Mouse (Mus musculus): ENCODE data around the gene Fam83g. TPM values are rescaled to one million over a fixed set of nuclear protein-coding genes. Genes with fewer than 3 reads are reported as not detected.
"Not testable (repeated sequence)": the region's sequence is repeated elsewhere in the genome, so short reads cannot be mapped to it uniquely, and the experiment has no call there.

Gene Fam83g
- polyA plus RNA-seq (2015; fragmentation: Nextera tagmentation; extraction: Ambion mirVana) = 0.20 and 0.51 TPM in 2 replicates

GRCm38 (mm10) chr11:61683907-61684731 lies at the start of gene Fam83g:
TSS of gene Fam83g (plus strand) at chr11:61684091.
- WGBS = under 1% methylated on average over 76 of the region's 76 CpGs
- Histone ChIP-seq H3K9me3 (no peaks in the 10 kb centered on the region), H3K4me3 (peak within 1 kb of the TSS; percentile 40), H3K9ac (replicated peaks) (no peak within 1 kb of the TSS), H3K4me2 (replicated peaks) (peak within 1 kb of the TSS; percentile 42), H3K36me3 (no peaks in the 10 kb centered on the region), H3K27me3 (peaks cover 25% of the 10 kb centered on the region), H3K4me1 (peaks cover 10% of the 10 kb centered on the region), H3K27ac (replicated peaks) (no peak within 1 kb of the TSS)
- ATAC-seq (replicated peaks) = no peak

DNA sequence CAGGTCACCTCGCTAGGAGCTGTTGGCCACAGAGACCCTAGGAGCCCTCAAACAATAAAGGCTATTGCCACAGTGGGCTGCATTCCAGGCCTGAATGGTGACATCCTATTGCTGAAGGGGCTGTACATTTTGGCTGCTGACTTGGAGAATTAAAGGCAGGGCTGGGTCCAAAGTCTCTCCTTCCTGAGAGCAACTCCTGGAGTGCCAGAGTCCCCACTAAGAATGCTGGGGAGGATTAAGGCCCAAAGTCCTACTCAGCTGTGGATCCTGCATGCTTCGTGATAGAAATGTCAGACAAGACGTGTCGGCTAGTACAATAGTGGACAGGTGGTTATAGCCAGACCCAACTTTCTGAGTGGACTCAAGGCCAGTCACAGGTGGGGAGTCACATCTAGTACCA lies 47.6 kb upstream of the Fam83g start:
- not testable (repeated sequence) for H3K36me3 ChIP-seq; ATAC-seq (replicated peaks); H3K4me1 ChIP-seq; H3K9ac ChIP-seq (replicated peaks); H3K4me3 ChIP-seq; H3K4me2 ChIP-seq (replicated peaks); H3K9me3 ChIP-seq; H3K27ac ChIP-seq (replicated peaks); H3K27me3 ChIP-seq
- 92% methylated on average over 4 of the region's 4 CpGs for WGBS

- Histone ChIP-seq H3K27ac (replicated peaks) (no peak overlapping the region), H3K4me2 (replicated peaks) (no peak overlapping the region), H3K27me3 (no peaks in the 10 kb centered on the region), H3K9ac (replicated peaks) (no peak overlapping the region), H3K4me3 (no peak overlapping the region), H3K36me3 (no peaks in the 10 kb centered on the region), H3K4me1 (no peaks in the 10 kb centered on the region), H3K9me3 (no peaks in the 10 kb centered on the region)
- WGBS = 56% methylated on average over 1 of the region's 1 CpGs
- ATAC-seq (replicated peaks) = no peak
Observed at GRCm38 (mm10) chr11:61637413-61637812, 46.5 kb upstream of the Fam83g start.

- H3K4me1 ChIP-seq = no peaks in the 10 kb centered on the region
- WGBS = 88% methylated on average over 3 of the region's 3 CpGs
- no peaks in the 10 kb centered on the region for H3K36me3 ChIP-seq
- no peak overlapping the region for H3K27ac ChIP-seq (replicated peaks)
- H3K4me3 ChIP-seq = no peak overlapping the region
- H3K9me3 ChIP-seq = no peaks in the 10 kb centered on the region
- H3K27me3 ChIP-seq = no peaks in the 10 kb centered on the region
- no peak overlapping the region for H3K9ac ChIP-seq (replicated peaks)
- H3K4me2 ChIP-seq (replicated peaks) = no peak overlapping the region
- no peak for ATAC-seq (replicated peaks)
Observed at GRCm38 (mm10) chr11:61637856-61638255, 46.0 kb upstream of the Fam83g start.

DNA sequence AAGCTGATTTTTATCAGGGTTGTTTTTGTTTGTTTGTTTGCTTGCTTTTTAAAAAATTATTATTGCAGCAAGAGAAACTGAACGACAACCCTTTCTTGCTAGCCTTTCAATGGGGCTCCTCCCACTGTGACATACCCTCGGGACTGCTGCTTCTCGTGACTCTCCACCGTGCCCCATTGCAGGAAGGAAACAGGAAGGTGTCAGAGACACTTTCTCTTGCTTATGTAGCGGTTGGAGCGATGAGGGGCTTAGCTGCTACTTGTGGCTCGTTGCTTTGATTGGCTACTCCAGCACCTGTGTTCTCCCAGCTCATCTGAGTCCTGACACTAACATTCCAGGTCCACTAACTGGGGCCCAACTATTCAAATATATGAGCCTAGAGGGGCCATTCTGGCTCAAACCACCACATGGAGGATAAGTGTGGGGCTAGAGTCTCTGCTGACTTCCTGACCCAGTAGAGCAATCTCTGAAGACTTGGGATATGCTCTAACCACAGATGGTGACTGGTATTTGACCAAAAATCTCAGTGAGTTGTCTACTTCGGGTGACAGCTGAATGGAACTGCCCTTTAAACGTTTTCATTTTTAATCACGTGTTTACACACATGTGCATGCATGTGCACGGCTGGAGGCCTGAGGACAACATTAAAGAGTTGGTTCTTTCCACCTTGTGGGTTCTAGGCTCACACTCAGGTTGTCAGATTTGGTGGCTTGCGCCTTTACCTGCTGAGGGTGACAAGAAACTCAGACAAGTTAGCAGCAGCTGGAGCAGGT lies 44.9 kb upstream of the Fam83g start:
- no peaks in the 10 kb centered on the region for H3K4me1 ChIP-seq
- H3K27me3 ChIP-seq = no peaks in the 10 kb centered on the region
- no peak overlapping the region for H3K9ac ChIP-seq (replicated peaks)
- no peak overlapping the region for H3K4me3 ChIP-seq
- H3K27ac ChIP-seq (replicated peaks) = no peak overlapping the region
- WGBS = 83% methylated on average over 12 of the region's 12 CpGs
- no peak overlapping the region for H3K4me2 ChIP-seq (replicated peaks)
- no peaks in the 10 kb centered on the region for H3K9me3 ChIP-seq
- no peak for ATAC-seq (replicated peaks)
- H3K36me3 ChIP-seq = no peaks in the 10 kb centered on the region

- no peaks in the 10 kb centered on the region for H3K9me3 ChIP-seq
- no peak for ATAC-seq (replicated peaks)
- no peaks in the 10 kb centered on the region for H3K27me3 ChIP-seq
- WGBS = 93% methylated on average over 6 of the region's 6 CpGs
- H3K4me2 ChIP-seq (replicated peaks) = no peak overlapping the region
- H3K4me3 ChIP-seq = no peak overlapping the region
- no peaks in the 10 kb centered on the region for H3K4me1 ChIP-seq
- no peak overlapping the region for H3K9ac ChIP-seq (replicated peaks)
- no peaks in the 10 kb centered on the region for H3K36me3 ChIP-seq
- H3K27ac ChIP-seq (replicated peaks) = no peak overlapping the region
Observed at GRCm38 (mm10) chr11:61639601-61640177, 44.2 kb upstream of the Fam83g start.

- not testable (repeated sequence) for H3K4me3 ChIP-seq; H3K9ac ChIP-seq (replicated peaks); H3K9me3 ChIP-seq; H3K27ac ChIP-seq (replicated peaks); ATAC-seq (replicated peaks); H3K4me2 ChIP-seq (replicated peaks); H3K36me3 ChIP-seq; H3K27me3 ChIP-seq; H3K4me1 ChIP-seq
- 59% methylated on average over 9 of the region's 9 CpGs for WGBS
Observed at GRCm38 (mm10) chr11:61640585-61640984, 43.3 kb upstream of the Fam83g start.

- WGBS = 88% methylated on average over 7 of the region's 7 CpGs
- Histone ChIP-seq H3K9me3 (no peaks in the 10 kb centered on the region), H3K4me1 (no peaks in the 10 kb centered on the region), H3K27me3 (no peaks in the 10 kb centered on the region), H3K27ac (replicated peaks) (no peak overlapping the region), H3K9ac (replicated peaks) (no peak overlapping the region), H3K36me3 (no peaks in the 10 kb centered on the region), H3K4me3 (no peak overlapping the region), H3K4me2 (replicated peaks) (no peak overlapping the region)
- no peak for ATAC-seq (replicated peaks)
Observed at GRCm38 (mm10) chr11:61642106-61642505, 41.8 kb upstream of the Fam83g start.

DNA sequence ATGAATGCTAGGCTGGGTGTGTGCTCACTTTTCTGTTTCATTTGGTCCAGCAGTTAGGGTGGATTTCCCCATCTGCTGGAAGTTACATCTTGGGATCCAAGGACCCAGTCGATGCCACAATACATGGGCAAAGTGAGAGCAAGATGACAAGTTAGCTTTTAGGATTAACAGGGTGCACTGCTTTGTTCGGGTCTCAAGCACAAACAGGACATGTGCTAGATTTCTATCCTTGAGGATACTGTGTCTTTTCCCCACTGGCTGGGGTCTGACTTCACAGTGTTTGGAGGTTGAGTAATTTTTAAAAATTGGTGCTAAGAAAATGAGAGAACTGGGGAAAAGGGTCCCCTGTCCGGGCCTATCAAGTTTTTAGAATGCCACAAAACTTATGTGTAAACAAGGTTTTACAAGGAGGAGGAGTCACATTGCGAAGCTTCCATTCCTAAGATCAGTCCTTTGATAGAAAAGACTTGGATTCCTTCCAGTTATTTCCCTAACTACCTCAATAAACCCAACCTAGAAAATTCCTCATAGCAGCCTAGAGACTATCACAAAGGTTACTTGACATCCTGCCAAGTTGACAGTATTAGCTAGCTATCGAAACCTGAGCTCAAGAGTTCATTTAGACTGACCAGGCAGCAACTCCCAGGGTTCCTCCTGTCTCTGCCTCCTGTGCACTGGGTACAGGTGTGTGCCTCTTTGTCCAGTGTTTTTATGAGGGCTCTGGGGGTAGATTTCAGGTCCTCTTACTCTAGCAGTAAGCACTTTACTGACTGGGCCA lies 40.5 kb upstream of the Fam83g start:
- Histone ChIP-seq H3K4me2 (replicated peaks) (no peak overlapping the region), H3K4me1 (no peaks in the 10 kb centered on the region), H3K27me3 (no peaks in the 10 kb centered on the region), H3K9ac (replicated peaks) (no peak overlapping the region), H3K36me3 (no peaks in the 10 kb centered on the region), H3K9me3 (no peaks in the 10 kb centered on the region), H3K4me3 (no peak overlapping the region), H3K27ac (replicated peaks) (no peak overlapping the region)
- no peak for ATAC-seq (replicated peaks)
- 75% methylated on average over 5 of the region's 5 CpGs for WGBS

GRCm38 (mm10) chr11:61644576-61645326 lies 39.1 kb upstream of the Fam83g start:
- no peak for ATAC-seq (replicated peaks)

GRCm38 (mm10) chr11:61645357-61645857 lies 38.5 kb upstream of the Fam83g start:
- Histone ChIP-seq H3K9me3 (no peaks in the 10 kb centered on the region), H3K4me1 (no peaks in the 10 kb centered on the region), H3K9ac (replicated peaks) (no peak overlapping the region), H3K27me3 (no peaks in the 10 kb centered on the region), H3K4me2 (replicated peaks) (no peak overlapping the region), H3K4me3 (no peak overlapping the region), H3K27ac (replicated peaks) (no peak overlapping the region), H3K36me3 (no peaks in the 10 kb centered on the region)
- ATAC-seq (replicated peaks) = no peak
- 79% methylated on average over 5 of the region's 5 CpGs for WGBS

More at GRCm38 (mm10) chr11:61644576-61645326, 39.1 kb upstream of the Fam83g start:
- no peaks in the 10 kb centered on the region for H3K27me3 ChIP-seq
- no peak overlapping the region for H3K4me3 ChIP-seq
- H3K36me3 ChIP-seq = no peaks in the 10 kb centered on the region
- no peak overlapping the region for H3K4me2 ChIP-seq (replicated peaks)
- no peak overlapping the region for H3K9ac ChIP-seq (replicated peaks)
- WGBS = 61% methylated on average over 11 of the region's 11 CpGs
- no peaks in the 10 kb centered on the region for H3K4me1 ChIP-seq
- no peaks in the 10 kb centered on the region for H3K9me3 ChIP-seq
- no peak overlapping the region for H3K27ac ChIP-seq (replicated peaks)

All from forebrain, embryonic 15.5 days (tissue).